Mouse (Mus musculus): ENCODE measurements around the gene Atl3.

- TF ChIP-seq FLI1 (IDR thresholded peaks at IDR 0.05; ENCODE audit: low read length), result no peak
- no peak for TF ChIP-seq GATA1 (IDR thresholded peaks at IDR 0.05; ENCODE audit: borderline replicate concordance, low read length)
Observed at GRCm38 (mm10) chr19:7522856-7523255, 29.0 kb downstream of the Atl3 start.
